Mouse (Mus musculus): ENCODE data around the gene Hmgcl. TPM values are rescaled to one million over a fixed set of nuclear protein-coding genes. Genes with fewer than 3 reads are reported as not detected.

The Hmgcl gene
- polyA plus RNA-seq, 1 experiment from 2014 or later = 99.6 TPM

DNA sequence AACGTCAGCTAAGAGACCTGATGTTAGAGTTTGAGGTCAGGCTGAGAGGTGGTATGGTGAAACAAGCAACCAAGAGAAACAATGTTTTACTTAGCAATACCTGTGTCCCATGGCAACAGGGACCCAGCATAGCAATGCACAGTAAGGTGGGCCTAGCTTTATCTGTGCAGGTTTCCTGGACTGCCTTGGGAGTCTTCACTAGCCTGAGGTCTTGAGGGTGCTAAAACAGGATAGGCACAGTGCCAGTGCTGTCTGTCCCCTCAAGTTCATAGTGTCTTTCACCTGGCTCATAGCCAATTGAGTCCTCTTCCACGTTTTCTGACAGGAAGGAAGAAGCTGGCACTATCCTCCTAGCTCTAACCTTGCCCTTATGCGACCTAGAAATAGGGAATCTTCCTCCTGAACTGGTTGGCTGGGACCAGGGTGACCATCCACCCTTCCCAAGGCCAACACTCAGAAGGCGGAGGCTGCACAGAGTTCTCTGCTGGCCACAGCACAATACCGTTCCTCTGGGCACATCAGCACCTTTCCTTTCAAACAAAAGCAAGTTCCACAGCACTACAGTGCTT is 57.9 kb downstream of the Hmgcl start:
- WGBS = 67% methylated on average over 5 of the region's 5 CpGs

DNA sequence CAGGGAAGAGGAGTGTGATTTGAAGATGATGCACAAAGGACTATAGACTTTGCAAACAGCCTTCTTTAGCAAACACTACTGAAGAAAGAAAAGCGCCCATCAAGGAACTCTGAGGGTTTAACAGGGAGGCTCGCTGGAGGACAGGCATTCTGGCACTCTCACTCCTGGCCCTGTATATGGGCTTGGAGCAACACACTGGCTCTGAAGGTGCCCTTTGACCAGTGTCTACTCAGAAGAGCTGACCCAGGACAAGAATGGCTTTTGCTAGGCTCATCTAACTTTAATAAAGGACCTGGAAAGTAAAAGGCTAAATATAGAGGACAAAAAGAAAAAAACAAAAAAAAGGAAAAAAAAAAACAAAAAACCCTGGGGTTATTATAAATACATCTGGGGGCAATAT is 58.7 kb downstream of the Hmgcl start:
- no peaks in the 10 kb centered on the region for H3K27me3 ChIP-seq (ENCODE audit: control insufficient read depth, insufficient read depth, low read length)
- no peak overlapping the region for H3K4me2 ChIP-seq (ENCODE audit: low read depth, low read length)
- no peak overlapping the region for H3K4me3 ChIP-seq (ENCODE audit: low read length)
- WGBS = 82% methylated on average over 2 of the region's 2 CpGs
- no peak for ATAC-seq (replicated peaks; ENCODE audit: extremely low read depth, insufficient read depth, low FRiP score)
- H3K9me3 ChIP-seq (replicated peaks; ENCODE audit: control insufficient read depth, low read length) = no peaks in the 10 kb centered on the region
- H3K4me1 ChIP-seq (ENCODE audit: control insufficient read depth, insufficient read depth, low read length) = no peaks in the 10 kb centered on the region
- no peak overlapping the region for H3K27ac ChIP-seq (ENCODE audit: low read length)
- no peak overlapping the region for H3K9ac ChIP-seq (ENCODE audit: low read length)
- peaks cover 55% of the 10 kb centered on the region for H3K36me3 ChIP-seq (ENCODE audit: control insufficient read depth, insufficient read depth)

More for the DNA sequence above, 57.9 kb downstream of the Hmgcl start:
- no peaks in the 10 kb centered on the region for H3K4me1 ChIP-seq (ENCODE audit: control insufficient read depth, insufficient read depth, low read length)
- H3K4me2 ChIP-seq (ENCODE audit: low read depth, low read length) = no peak overlapping the region
- H3K9me3 ChIP-seq (replicated peaks; ENCODE audit: control insufficient read depth, low read length) = no peaks in the 10 kb centered on the region
- no peak overlapping the region for H3K4me3 ChIP-seq (ENCODE audit: low read length)
- H3K36me3 ChIP-seq (ENCODE audit: control insufficient read depth, insufficient read depth) = peaks cover 49% of the 10 kb centered on the region
- no peak overlapping the region for H3K27ac ChIP-seq (ENCODE audit: low read length)
- ATAC-seq (replicated peaks; ENCODE audit: extremely low read depth, insufficient read depth, low FRiP score) = no peak
- no peaks in the 10 kb centered on the region for H3K27me3 ChIP-seq (ENCODE audit: control insufficient read depth, insufficient read depth, low read length)
- H3K9ac ChIP-seq (ENCODE audit: low read length) = no peak overlapping the region

DNA sequence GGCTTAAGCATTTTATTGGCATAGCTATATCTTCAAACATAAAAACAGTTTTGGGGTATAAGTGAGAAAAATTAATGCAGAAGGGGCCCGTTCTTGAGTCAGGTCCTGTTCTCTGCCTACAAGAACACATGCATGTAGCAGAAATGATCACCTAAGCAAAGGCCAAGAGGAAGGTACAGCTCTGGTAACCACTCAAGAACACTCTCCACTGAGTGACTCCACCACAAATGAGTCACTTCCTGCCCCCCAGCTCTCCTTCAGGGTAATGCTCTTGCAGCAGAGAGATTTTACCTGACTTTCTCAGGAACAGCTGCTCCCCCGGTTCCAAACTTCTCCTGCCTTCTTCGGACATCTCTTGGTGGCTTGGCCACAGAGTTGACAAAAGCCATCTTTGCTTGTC is 60.6 kb downstream of the Hmgcl start:
- no peak overlapping the region for H3K4me3 ChIP-seq (ENCODE audit: low read length)
- H3K36me3 ChIP-seq (ENCODE audit: control insufficient read depth, insufficient read depth) = peaks cover 73% of the 10 kb centered on the region
- H3K27me3 ChIP-seq (ENCODE audit: control insufficient read depth, insufficient read depth, low read length) = no peaks in the 10 kb centered on the region
- ATAC-seq (replicated peaks; ENCODE audit: extremely low read depth, insufficient read depth, low FRiP score) = no peak
- H3K4me1 ChIP-seq (ENCODE audit: control insufficient read depth, insufficient read depth, low read length) = no peaks in the 10 kb centered on the region
- no peaks in the 10 kb centered on the region for H3K9me3 ChIP-seq (replicated peaks; ENCODE audit: control insufficient read depth, low read length)
- 91% methylated on average over 3 of the region's 3 CpGs for WGBS
- H3K27ac ChIP-seq (ENCODE audit: low read length) = no peak overlapping the region
- H3K4me2 ChIP-seq (ENCODE audit: low read depth, low read length) = no peak overlapping the region
- no peak overlapping the region for H3K9ac ChIP-seq (ENCODE audit: low read length)

DNA sequence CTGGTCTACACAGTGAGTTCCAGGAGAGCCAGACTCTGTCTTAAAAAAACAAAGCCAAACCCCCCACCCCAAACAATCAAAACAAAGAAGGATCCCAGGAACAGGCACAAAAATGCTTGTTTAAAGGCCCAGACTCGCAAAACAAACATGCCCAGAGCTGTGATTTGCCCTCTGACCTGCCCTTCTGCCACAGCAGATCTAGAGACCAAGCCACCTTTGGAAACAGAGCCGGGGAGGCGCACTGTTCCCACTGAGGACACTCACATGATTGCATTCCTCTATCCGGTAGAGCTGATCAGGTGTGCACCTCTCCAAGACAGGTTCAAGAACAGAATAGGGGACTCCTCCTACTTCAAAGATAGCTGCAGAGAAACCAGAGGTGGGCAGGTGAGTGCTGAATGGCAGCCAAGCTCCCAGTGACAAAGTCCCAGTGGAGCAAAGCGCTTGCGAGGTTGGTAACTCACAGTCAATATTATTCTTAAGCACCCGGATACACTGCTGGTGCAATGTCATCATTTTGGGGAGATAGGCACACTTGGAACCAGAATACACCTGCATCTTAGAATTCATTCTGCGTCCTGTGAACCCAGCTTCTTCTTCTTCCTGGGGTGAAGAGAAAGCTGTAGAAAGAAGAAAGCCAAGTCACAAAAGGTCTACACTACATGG is 62.7 kb downstream of the Hmgcl start:
- Histone ChIP-seq H3K4me2 (ENCODE audit: low read depth, low read length) (no peak overlapping the region), H3K27me3 (ENCODE audit: control insufficient read depth, insufficient read depth, low read length) (no peaks in the 10 kb centered on the region), H3K9me3 (replicated peaks; ENCODE audit: control insufficient read depth, low read length) (no peaks in the 10 kb centered on the region), H3K9ac (ENCODE audit: low read length) (no peak overlapping the region), H3K36me3 (ENCODE audit: control insufficient read depth, insufficient read depth) (peaks cover 77% of the 10 kb centered on the region), H3K27ac (ENCODE audit: low read length) (no peak overlapping the region), H3K4me3 (ENCODE audit: low read length) (no peak overlapping the region), H3K4me1 (ENCODE audit: control insufficient read depth, insufficient read depth, low read length) (no peaks in the 10 kb centered on the region)
- 89% methylated on average over 8 of the region's 8 CpGs for WGBS
- ATAC-seq (replicated peaks; ENCODE audit: extremely low read depth, insufficient read depth, low FRiP score) = no peak

DNA sequence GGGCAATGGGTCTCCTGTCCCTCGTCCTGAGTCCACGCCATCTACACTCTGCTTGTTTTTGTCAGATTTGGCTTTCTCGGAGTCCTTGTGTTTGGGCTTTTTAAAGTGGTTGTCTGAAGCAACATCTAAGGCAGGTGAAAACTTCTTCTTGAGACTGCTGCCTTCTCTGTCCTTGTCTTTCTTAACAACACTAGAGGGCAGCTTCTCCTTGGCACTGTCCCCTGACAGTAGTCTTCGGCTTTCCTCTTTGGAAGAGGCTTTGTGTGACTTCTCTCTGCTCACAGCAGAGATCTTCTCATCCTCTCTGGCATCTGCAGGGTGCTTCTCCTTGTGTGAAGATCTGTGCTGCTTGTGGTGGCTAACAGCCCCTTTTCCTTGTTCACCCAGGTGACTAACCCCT is 64.3 kb downstream of the Hmgcl start:
- WGBS = 84% methylated on average over 4 of the region's 4 CpGs
- Histone ChIP-seq H3K27me3 (ENCODE audit: control insufficient read depth, insufficient read depth, low read length) (no peaks in the 10 kb centered on the region), H3K4me3 (ENCODE audit: low read length) (no peak overlapping the region), H3K4me1 (ENCODE audit: control insufficient read depth, insufficient read depth, low read length) (no peaks in the 10 kb centered on the region), H3K36me3 (ENCODE audit: control insufficient read depth, insufficient read depth) (peaks cover 64% of the 10 kb centered on the region), H3K9me3 (replicated peaks; ENCODE audit: control insufficient read depth, low read length) (no peaks in the 10 kb centered on the region), H3K9ac (ENCODE audit: low read length) (no peak overlapping the region), H3K4me2 (ENCODE audit: low read depth, low read length) (no peak overlapping the region), H3K27ac (ENCODE audit: low read length) (no peak overlapping the region)
- no peak for ATAC-seq (replicated peaks; ENCODE audit: extremely low read depth, insufficient read depth, low FRiP score)

Other genes with a start within 250 kb of the Hmgcl start
- gene Il22ra1, start 218.3 kb upstream of the Hmgcl start, polyA plus RNA-seq (2015; fragmentation: Nextera tagmentation; extraction: Ambion mirVana) = not detected in 2 replicates
- gene Myom3, start 186.7 kb upstream of the Hmgcl start, polyA plus RNA-seq (2015; fragmentation: Nextera tagmentation; extraction: Ambion mirVana) = 0.50 and 0.58 TPM in 2 replicates
- 128 and 147 TPM in 2 replicates for gene Srsf10, start 90.7 kb upstream of the Hmgcl start, polyA plus RNA-seq (2015; fragmentation: Nextera tagmentation; extraction: Ambion mirVana)
- 133 and 149 TPM in 2 replicates for gene Pnrc2, start 72.6 kb upstream of the Hmgcl start, polyA plus RNA-seq (2015; fragmentation: Nextera tagmentation; extraction: Ambion mirVana)
- gene Cnr2, start 51.1 kb upstream of the Hmgcl start, polyA plus RNA-seq (2015; fragmentation: Nextera tagmentation; extraction: Ambion mirVana) = 0.71 and 0.80 TPM in 2 replicates
- gene Fuca1, start 25.7 kb upstream of the Hmgcl start, polyA plus RNA-seq (2015; fragmentation: Nextera tagmentation; extraction: Ambion mirVana) = 50.7 and 52.8 TPM in 2 replicates
- 24.4 and 24.5 TPM in 2 replicates for gene Gale, start 17.3 kb downstream of the Hmgcl start, polyA plus RNA-seq (2015; fragmentation: Nextera tagmentation; extraction: Ambion mirVana)
- gene Lypla2, start 26.2 kb downstream of the Hmgcl start, polyA plus RNA-seq (2015; fragmentation: Nextera tagmentation; extraction: Ambion mirVana) = 73.2 and 77.3 TPM in 2 replicates
- gene Pithd1, start 40.8 kb downstream of the Hmgcl start, polyA plus RNA-seq (2015; fragmentation: Nextera tagmentation; extraction: Ambion mirVana) = 45.1 and 64.5 TPM in 2 replicates
- 31.7 and 34.6 TPM in 2 replicates for gene Eloa, start 75.3 kb downstream of the Hmgcl start, polyA plus RNA-seq (2015; fragmentation: Nextera tagmentation; extraction: Ambion mirVana)
- 211 and 253 TPM in 2 replicates for gene Rpl11, start 107.0 kb downstream of the Hmgcl start, polyA plus RNA-seq (2015; fragmentation: Nextera tagmentation; extraction: Ambion mirVana)
- gene Id3, start 197.0 kb downstream of the Hmgcl start, polyA plus RNA-seq (2015; fragmentation: Nextera tagmentation; extraction: Ambion mirVana) = 218 and 262 TPM in 2 replicates
- gene E2f2, start 225.9 kb downstream of the Hmgcl start, polyA plus RNA-seq (2015; fragmentation: Nextera tagmentation; extraction: Ambion mirVana) = 8.6 and 11.0 TPM in 2 replicates

All from heart, embryonic 16.5 days (tissue).